Mouse (Mus musculus) stomach, postnatal 0 days (tissue): ENCODE measurements around the gene Stard13. TPM values are rescaled to one million over a fixed set of nuclear protein-coding genes. Genes with fewer than 3 reads are reported as not detected.
A peak's percentile ranks its signal among the peaks of the same experiment; 100 is the strongest.

Source experiments
- ATAC-seq: fragments of 200-750 bp; cut with Nextera tagmentation; 2 replicates; pipeline ENCODE4 v1.8.0; 2017; ENCODE audit not compliant: low FRiP score, low TSS enrichment
- DNase-seq: peaks from one replicate; pipeline ENCODE4 v3.0.0-alpha.2; 2016; ENCODE audit warnings: low spot score
- H3K27ac ChIP-seq: fragments of 300-500 bp; sonication (generic); replicated peaks from 2 replicates; pipeline ENCODE4 v1.5.1; 2014; ENCODE audit warnings: mild to moderate bottlenecking, control low read depth
- H3K27me3 ChIP-seq: fragments of 300-500 bp; sonication (generic); 2 replicates; pipeline ENCODE4 v1.6.1; 2014; ENCODE audit warnings: low read length; ENCODE audit not compliant: control insufficient read depth, insufficient read depth
- H3K36me3 ChIP-seq: fragments of 300-500 bp; sonication (generic); 2 replicates; pipeline ENCODE4 v1.6.1; 2014; ENCODE audit warnings: low read length, mixed read lengths; ENCODE audit not compliant: control insufficient read depth, insufficient read depth
- H3K4me1 ChIP-seq: fragments of 300-500 bp; sonication (generic); replicated peaks from 2 replicates; pipeline ENCODE4 v1.6.1; 2014; ENCODE audit warnings: antibody characterized with exemption; ENCODE audit not compliant: control insufficient read depth, insufficient read depth
- H3K4me2 ChIP-seq: fragments of 300-500 bp; sonication (generic); replicated peaks from 2 replicates; pipeline ENCODE4 v1.6.1; 2014; ENCODE audit warnings: low read depth, mild to moderate bottlenecking, control low read depth, moderate library complexity
- H3K4me3 ChIP-seq: fragments of 300-500 bp; sonication (generic); 2 replicates; pipeline ENCODE4 v1.5.1; 2014; ENCODE audit warnings: low read depth, low read length, control low read depth
- H3K9ac ChIP-seq: fragments of 300-500 bp; sonication (generic); 2 replicates; pipeline ENCODE4 v1.6.1; 2014; ENCODE audit warnings: mild to moderate bottlenecking, low read length, control low read depth, mixed read lengths
- H3K9me3 ChIP-seq: fragments of 300-500 bp; sonication (generic); 2 replicates; pipeline ENCODE4 v1.6.1; 2016; ENCODE audit warnings: low read length; ENCODE audit not compliant: control insufficient read depth
- CTCF ChIP-seq: IDR thresholded peaks from 2 replicates; pipeline ENCODE4 v1.5.1; 2016; ENCODE audit warnings: antibody characterized with exemption, low read depth, mild to moderate bottlenecking, moderate library complexity
- EP300 ChIP-seq: optimal IDR thresholded peaks from 2 replicates; pipeline ENCODE3; 2016; ENCODE audit warnings: antibody characterized with exemption
- WGBS: fragments of 180-500 bp; shearing (Covaris S2); extraction: QIAGEN DNeasy Blood & Tissue Kit; methylation state at CpG from one replicate; pipeline ENCODE4 v1.1.7; 2014; 5-methylcytosine and 5-hydroxymethylcytosine counted together
- polyA plus RNA-seq: library from polyadenylated mRNA; unstranded; fragments of >200 nt; fragmentation: Nextera tagmentation; extraction: Ambion mirVana; gene quantifications from 2 replicates; pipeline ENCODE4 v1.2.1, GENCODE M21; 2015

The Stard13 gene
- polyA plus RNA-seq, 1 experiment from 2014 or later: 6.1 TPM

- ATAC-seq: no peak
- TF ChIP-seq CTCF (no peak), EP300 (no peak)
- Histone ChIP-seq H3K4me2 (no peak overlapping the region), H3K9ac (no peak overlapping the region), H3K27ac (no peak overlapping the region), H3K9me3 (no peaks in the 10 kb centered on the region), H3K4me1 (no peaks in the 10 kb centered on the region), H3K4me3 (no peak overlapping the region), H3K27me3 (no peaks in the 10 kb centered on the region), H3K36me3 (no peaks in the 10 kb centered on the region)
- no peak for DNase-seq
- WGBS: 85% methylated on average over 4 of the region's 4 CpGs
These were observed 28.6 kb downstream of the Stard13 start for GRCm38 (mm10) chr5:151205017-151205416.

- no peaks in the 10 kb centered on the region for H3K27me3 ChIP-seq
- no peak overlapping the region for H3K9ac ChIP-seq
- no peak overlapping the region for H3K4me2 ChIP-seq
- no peaks in the 10 kb centered on the region for H3K36me3 ChIP-seq
- 26% methylated on average over 5 of the region's 5 CpGs for WGBS
- no peak overlapping the region for H3K27ac ChIP-seq
- DNase-seq (no peak), ATAC-seq (no peak)
- H3K4me3 ChIP-seq: no peak overlapping the region
- no peak for TF ChIP-seq CTCF
- TF ChIP-seq EP300: no peak
- H3K9me3 ChIP-seq: no peaks in the 10 kb centered on the region
- no peaks in the 10 kb centered on the region for H3K4me1 ChIP-seq
These were observed 30.7 kb downstream of the Stard13 start for GRCm38 (mm10) chr5:151202925-151203324.

GRCm38 (mm10) chr5:151201220-151201619 is 32.4 kb downstream of the Stard13 start:
- TF ChIP-seq EP300 (no peak), CTCF (no peak)
- Histone ChIP-seq H3K9me3 (no peaks in the 10 kb centered on the region), H3K4me1 (no peaks in the 10 kb centered on the region), H3K4me2 (no peak overlapping the region), H3K4me3 (no peak overlapping the region), H3K36me3 (no peaks in the 10 kb centered on the region), H3K27ac (no peak overlapping the region), H3K9ac (no peak overlapping the region), H3K27me3 (no peaks in the 10 kb centered on the region)
- no peak for ATAC-seq
- no peak for DNase-seq
- WGBS: 79% methylated on average over 3 of the region's 3 CpGs

- Histone ChIP-seq H3K9me3 (no peaks in the 10 kb centered on the region), H3K27me3 (no peaks in the 10 kb centered on the region), H3K27ac (no peak overlapping the region), H3K4me2 (no peak overlapping the region), H3K4me3 (no peak overlapping the region), H3K36me3 (no peaks in the 10 kb centered on the region), H3K4me1 (no peaks in the 10 kb centered on the region), H3K9ac (no peak overlapping the region)
- WGBS: 73% methylated on average over 3 of the region's 3 CpGs
- ATAC-seq (no peak), DNase-seq (no peak)
- TF ChIP-seq CTCF (no peak), EP300 (no peak)
These were observed 34.4 kb downstream of the Stard13 start for GRCm38 (mm10) chr5:151199235-151199634.

GRCm38 (mm10) chr5:151196603-151197272 is 36.9 kb downstream of the Stard13 start:
- DNase-seq (peak; percentile 79), ATAC-seq (peak; percentile 94)
- no peak overlapping the region for H3K27ac ChIP-seq
- no peaks in the 10 kb centered on the region for H3K27me3 ChIP-seq
- H3K4me1 ChIP-seq: no peaks in the 10 kb centered on the region
- TF ChIP-seq EP300 (no peak), CTCF (no peak)
- H3K36me3 ChIP-seq: no peaks in the 10 kb centered on the region
- H3K9me3 ChIP-seq: no peaks in the 10 kb centered on the region
- 19% methylated on average over 13 of the region's 13 CpGs for whole genome bisulfite sequencing
- no peak overlapping the region for H3K4me3 ChIP-seq
- no peak overlapping the region for H3K4me2 ChIP-seq
- no peak overlapping the region for H3K9ac ChIP-seq

GRCm38 (mm10) chr5:151193885-151194520 is 39.6 kb downstream of the Stard13 start:
- Histone ChIP-seq H3K36me3 (no peaks in the 10 kb centered on the region), H3K9me3 (no peaks in the 10 kb centered on the region), H3K4me3 (no peak overlapping the region), H3K4me2 (no peak overlapping the region), H3K27me3 (no peaks in the 10 kb centered on the region), H3K27ac (no peak overlapping the region), H3K4me1 (no peaks in the 10 kb centered on the region), H3K9ac (no peak overlapping the region)
- ATAC-seq (no peak), DNase-seq (no peak)
- 50% methylated on average over 3 of the region's 3 CpGs for WGBS
- no peak for TF ChIP-seq CTCF
- TF ChIP-seq EP300: no peak
